Mouse (Mus musculus) thymus, postnatal 10 days (tissue): ENCODE measurements around the gene Clcn2.
"Not testable (repeated sequence)": the region's sequence is repeated elsewhere in the genome, so short reads cannot be mapped to it uniquely, and the experiment has no call there.

Source experiments
- DNase-seq, 2 experiments: peaks; one replicate each; pipeline ENCODE4 v3.0.0; 2021; ENCODE audit warnings: low spot score in 2 of 2

The Clcn2 gene

DNA sequence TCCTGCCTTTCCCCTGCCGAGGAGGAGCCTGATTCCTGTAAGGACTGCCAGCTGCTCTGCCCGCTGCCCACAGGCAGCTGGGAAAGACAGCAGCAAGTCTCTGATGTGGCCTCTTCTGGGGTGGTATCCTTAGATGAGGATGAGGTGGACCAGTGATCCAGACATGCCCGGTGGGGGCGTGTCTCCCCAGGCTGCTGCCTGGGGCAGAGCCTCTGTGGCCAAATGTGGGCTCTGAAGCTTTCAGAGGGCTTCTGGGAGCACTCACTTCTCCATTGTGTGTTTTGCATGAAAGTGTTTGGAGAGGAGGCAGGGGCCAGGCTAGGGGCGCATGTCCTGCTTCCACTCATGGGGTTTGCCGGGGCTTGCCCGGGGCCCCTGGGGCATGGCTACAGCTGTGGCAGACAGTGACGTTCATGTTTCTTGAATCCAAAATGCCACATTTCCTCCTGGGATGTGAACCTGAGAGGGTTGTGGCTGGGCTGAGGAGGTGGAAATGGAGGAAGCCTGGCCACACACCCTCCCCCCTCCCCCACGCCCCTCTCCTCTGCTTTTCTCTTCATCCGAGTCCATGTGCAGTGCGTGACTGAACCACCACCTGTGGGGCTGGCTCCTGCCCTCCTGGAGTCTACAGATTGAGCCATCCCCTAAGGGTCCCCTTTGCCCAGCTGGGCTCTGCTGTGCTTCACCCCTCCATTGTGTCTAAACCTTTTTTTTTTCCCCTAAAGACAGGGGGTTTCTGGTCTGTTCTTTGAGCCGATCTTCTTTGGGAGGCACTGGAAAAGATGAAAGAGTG, 15.6 kb downstream of the Clcn2 start:
- DNase-seq, result no peak

DNA sequence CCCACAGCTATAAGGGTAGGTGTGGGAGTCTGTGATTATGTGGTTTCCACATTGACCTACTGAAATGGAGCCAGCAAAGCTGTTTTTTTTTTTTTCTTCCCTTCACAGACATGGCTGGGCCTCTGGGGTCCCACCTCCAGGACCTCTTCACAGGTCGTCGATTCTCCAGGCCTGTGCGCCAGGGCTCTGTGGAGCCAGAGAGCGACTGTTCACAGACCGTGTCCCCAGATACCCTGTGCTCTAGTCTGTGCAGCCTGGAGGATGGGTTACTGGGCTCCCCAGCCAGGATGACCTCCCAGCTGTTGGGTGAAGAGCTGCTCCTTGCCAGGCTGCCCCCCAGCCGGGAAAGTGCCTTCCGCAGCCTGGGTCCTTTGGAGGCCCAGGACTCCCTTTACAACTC, 16.2 kb downstream of the Clcn2 start:
- DNase-seq, result no peak

DNA sequence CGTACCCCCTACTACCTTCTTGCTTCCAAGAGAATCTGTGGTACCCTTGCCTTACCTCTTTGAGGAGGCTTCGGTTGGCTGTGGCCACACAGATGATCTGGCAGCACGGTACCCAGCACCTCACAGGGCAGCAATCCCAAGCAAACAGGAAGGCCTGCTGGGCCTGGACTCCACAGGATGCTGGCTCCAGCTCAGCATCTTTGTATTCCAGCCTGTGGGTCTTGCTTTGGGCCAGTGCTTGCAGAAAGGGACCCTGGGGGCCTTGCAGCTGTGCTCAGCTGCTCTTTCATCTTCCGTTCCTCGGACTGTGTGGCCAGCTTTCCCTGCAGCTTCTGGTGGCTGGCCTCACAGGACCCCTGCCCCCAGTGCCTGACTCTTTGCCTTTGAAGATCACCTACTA, 17.5 kb downstream of the Clcn2 start:
- no peak for DNase-seq

DNA sequence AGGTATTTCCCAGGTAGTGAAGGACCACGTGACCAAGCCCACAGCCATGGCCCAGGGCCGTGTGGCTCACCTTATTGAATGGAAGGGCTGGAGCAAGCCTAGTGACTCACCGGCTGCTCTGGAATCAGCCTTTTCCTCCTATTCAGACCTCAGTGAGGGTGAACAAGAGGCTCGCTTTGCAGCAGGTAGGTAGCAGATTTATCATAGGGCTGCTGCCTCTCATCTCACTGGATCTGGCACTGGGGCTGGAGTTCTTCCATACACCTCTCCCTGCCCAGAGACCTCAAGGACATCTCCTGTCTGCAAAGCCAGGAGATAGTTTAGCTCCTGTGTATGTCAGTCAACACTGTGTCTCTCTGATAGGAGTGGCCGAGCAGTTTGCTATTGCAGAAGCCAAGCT, 18.3 kb downstream of the Clcn2 start:
- DNase-seq, result no peak

DNA sequence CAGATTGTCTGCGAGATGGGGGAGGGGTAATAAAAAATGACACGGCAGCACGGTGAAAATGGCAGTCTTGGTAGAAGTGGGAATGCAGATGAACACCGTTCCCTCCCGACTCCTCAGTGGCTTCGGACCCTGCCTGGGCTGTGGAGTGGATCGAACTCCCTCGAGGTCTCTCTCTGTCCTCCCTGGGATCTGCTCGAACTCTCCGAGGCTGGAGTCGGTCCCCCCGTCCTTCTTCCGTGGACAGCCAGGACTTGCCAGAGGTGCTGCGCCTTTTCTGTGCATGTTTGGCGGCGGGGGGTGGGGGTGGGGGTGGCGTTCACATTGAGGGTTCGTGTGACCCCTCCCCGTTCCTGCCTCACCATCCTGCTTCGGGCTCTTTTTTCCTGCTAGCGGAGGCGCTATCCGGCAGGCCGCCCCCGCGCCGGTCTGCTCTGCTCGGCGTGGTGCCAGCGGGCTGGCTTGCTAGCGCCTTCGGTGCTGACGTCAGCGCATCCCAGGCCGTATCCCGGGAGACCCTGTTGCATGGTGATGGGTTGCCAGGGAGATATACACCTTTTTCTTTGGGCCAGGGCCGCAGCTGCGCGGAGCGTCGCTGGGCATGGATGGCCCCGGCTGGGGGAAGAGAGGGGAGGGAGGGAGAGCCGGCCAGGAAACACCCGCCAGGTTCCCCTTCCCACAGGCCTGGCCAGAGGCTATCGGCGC, 21.8 kb downstream of the Clcn2 start:
- DNase-seq, result no peak

DNA sequence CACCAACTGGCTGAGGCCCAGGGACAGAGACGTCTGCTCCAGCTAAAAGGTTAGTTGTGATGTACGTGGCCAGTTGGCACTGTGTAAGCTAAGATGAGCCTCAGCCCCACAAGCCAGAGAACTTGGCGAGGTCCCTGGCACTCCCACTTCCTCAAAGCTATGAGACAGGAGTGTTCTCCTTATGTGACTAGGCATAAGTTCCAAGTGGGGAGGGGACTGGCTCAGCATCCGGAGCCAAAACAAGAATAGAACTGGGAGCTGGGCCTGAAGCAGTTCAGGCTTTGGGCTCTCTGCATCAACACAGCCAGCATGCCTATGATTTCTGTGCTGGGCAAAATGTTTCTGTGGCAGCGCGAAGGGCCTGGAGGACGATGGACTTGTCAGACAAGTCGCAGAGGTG, 22.8 kb downstream of the Clcn2 start:
- DNase-seq, result no peak

DNA sequence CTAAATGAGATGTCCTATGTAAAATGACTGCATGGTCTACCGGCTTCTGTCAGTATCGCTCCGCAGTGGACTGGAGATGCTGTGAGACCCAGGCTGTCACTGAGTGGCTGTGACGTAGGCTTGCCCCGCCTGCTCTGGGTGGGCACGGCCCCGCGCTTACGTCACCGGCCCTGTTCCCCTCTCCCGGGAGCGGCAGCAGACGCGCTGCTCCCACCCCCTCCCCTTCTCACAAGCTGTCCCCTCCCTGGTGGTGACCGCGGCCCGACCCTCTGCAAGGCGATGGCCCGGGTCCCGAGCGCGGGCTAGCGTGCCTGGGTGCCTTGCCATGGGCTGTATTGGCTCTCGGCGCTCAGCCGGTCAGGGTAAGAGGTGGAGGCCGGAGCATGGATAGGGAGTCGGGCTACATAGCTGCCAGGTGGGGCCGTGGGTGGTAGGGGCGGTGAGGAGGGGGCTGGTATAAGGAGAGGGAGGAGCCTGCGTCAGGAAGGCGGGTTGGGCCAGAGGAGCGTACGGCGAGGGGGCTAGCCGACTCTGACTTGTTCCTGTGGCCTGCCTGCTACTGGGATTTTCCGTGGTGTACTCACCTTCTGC, 24.3 kb downstream of the Clcn2 start, which contains the start of gene Fam131a:
Gene Fam131a (plus strand): TSS at position 131 of the 591 bp plus-strand sequence.
- peak; percentile 57 to 68 for DNase-seq

DNA sequence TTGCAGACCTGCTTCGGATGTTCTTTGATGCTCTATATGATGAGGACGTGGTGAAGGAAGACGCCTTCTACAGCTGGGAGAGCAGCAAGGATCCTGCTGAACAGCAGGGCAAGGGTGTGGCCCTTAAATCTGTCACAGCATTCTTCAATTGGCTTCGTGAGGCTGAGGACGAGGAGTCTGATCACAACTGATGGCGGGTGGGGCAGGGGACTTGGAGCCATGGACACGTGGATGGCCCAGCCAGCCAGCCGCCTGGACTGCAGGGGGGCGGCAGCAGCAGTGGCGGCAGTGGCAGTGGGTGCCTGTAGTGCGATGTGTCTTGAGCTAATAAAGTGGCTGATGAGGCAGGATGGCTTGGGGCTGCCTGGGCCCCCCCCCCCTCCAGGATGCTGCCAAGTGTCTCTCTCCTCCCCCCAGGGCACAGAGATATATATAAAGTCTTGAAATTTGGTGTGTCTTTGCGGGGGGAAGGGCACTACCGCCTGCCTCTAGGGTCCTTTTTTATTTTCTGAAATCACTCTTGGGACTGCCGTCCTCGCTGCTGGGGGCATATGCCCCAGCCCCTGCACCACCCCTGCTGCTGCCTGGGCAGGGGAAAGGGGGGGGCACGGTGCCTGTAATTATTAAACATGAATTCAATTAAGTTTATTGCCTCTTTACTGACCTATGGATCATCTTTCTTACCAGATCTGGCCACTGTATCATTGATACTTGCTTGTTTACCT, 25.1 kb downstream of the Clcn2 start:
- DNase-seq, result no peak

DNA sequence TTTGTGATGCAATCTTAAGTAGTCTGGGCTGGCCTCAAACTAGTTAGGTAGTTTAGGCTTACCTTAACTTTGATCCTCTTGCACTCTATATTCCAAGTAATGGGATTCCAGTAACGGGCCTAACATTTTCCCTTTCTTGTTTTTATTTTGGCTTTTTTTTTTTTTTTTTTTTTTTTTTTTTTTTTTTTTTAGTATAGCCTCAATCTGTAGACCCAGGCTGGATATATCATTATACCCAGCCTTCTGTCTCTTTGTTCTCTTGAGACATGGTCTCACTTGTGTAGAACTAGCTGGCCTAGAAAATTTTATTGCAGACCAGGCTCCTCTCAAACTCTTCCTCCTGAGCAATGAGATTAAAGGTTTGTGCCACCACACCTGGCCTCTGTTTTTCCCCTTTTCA, 25.9 kb downstream of the Clcn2 start:
- DNase-seq, result no peak

DNA sequence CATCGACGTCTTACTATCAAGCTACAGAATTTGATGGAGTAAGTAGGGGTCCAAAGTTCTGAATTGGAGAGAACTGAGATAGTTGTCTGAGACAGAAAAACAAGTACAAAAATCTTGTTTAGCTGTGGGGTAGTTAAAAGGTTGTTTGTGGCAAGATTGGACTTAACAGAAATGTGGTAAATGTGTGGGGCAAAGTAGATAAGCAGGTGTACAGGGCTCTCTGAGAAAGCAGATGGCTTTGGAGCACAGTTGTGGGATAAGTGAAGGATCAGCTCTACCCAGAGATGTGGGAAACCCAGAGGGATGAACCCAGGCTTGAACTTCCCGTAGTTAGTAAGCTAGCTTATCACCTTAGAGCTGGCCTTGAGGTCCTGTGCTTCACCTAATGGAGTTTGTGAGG, 26.8 kb downstream of the Clcn2 start:
- DNase-seq, result no peak

DNA sequence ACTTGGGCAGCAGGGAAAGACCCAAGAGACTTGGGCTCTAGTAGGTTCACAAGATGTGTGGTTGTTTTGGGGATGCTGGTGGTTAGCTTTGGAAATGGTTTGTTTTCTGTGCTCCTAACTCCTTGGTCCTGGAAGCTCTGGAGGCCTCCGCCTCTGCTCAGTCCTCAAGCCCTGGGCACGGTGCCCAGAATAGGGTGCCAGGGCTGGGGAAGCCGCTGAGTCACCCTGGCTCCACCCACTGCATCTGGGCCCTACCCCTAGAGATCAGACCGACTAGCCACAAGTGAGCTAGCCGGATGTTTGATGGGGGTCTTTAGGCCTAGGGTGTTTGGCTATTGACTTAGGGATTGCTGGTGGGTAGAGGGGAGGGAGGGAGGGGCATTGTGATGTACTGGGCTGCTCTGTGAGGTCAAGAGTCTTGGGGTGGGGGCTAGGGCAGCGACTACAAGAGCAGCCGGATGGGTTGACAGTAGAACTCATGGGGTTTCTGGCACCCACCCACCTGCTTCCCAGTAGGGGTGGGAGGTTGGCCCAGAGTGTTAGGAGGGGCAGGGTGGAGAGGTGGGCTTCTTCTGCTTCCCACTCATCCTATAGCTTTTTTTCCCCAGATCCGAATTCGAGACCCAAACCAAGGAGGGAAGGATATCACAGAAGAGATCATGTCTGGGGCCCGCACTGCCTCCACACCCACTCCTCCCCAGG, 39.4 kb downstream of the Clcn2 start:
- DNase-seq, result no peak

DNA sequence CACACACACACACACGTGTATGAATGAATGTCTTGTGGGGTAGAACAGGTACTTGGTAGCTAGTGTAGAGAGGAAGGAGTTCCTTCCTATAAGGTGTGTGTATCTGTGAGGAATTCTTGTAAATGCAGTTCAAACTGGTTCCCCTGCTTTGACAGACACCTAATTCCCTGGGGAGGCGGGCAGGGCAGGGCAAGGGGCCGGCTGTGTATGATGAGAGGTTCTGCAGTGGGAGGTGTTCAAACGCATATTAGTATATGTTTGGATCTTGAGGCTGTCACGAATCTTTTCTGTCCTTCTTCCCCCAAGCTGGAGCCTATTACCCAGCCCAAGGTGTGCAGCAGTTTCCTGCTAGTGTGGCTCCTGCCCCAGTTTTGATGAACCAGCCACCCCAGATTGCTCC, 40.2 kb downstream of the Clcn2 start:
- DNase-seq, result no peak

DNA sequence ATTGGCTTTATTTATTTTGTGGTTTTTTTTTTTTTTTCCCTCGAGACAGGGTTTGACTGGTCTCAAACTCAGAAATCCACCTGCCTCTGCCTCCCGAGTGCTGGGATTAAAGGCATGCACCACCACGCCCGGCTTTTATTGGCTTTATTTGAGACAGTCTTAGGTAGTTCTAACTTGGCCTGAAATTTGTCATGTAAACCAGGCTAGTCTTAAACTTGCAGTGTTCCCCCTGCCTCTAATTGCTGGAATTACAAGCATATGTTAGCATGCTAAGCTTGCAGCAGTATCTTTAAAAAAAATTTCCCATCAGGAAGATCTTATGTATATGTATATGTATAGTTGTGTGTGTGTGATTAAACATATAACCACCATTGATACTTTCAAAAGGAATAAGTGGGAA, 40.8 kb downstream of the Clcn2 start:
- no peak for DNase-seq

DNA sequence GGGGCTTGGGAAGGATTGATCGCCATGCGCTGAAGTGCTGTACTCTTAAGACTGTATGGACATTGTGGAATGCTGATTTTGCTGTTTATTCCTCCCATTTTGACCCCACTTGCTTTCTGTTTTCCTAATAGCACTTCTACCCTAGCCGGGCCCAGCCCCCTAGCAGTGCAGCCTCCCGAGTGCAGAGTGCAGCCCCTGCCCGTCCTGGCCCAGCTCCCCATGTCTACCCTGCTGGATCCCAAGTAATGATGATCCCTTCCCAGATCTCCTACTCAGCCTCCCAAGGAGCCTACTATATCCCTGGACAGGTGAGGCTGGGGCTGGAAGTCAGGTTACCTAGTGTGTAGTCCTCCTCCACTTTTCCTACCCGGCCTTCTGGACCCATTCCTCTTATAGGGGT, 42.3 kb downstream of the Clcn2 start:
- DNase-seq, result no peak

DNA sequence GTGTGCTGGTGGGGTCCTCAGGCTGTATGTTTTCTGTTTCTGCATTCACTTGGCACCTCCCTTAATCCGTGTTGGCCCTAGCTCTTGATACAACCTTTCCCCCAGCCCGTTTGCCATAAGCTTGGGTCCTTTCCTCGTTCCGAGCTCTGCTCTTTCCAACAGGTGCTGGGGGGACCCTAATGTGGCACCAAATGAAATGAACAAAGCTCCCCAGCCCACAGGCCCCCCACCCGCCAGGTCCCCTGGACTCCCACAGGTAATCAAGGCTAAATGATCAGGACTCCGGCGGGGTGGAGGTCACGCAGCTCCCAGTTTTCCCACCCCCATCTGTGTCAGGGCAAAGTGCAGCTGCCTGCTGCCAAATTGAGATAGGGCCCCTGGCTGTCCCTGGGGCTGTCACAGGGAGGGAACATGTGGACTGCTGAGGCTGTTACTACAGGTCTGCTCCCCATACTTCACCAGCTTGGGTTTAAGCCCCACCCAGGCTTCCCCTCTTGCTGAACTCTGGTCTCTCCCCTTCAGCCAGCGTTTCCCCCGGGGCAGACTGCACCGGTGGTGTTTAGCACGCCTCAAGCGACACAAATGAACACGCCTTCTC, 43.7 kb downstream of the Clcn2 start:
- peak; percentile 12 to 25 for DNase-seq

DNA sequence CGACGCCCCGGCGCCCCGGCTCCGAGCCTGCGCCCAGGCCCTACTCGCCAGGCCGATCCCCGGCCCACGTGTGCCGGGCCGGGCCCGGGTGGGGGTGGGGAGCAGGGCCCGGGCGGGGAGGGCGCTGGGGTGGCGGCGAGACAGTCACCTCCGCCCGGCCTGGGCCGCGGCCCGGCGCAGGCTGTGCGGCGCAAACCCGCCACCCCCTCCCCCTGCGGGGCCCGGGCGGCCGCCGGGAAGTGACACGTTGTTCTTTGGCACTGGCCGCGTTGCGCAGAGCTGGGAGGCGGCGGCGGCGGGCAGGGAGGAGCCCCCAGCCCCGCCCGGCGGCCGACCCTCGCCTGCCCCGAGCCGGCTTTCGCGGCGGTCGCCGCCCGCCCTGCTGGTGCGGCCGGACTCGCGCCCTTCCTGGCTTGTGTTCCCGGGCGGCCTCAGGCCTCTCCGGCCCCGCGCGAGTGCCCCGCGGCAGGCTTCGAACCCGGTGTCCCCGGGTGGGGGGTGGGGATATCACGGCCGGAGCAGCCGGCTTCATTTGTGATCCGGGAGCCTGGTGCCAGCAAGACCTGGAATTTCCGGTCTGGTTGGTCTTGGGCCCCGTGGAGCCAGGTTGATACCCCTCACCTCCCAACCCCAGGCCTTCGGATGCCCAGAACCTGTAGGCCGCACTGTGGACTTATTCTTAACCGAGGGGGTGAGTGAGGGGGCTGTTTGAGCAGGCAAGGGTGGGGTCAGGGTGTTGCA, 44.4 kb downstream of the Clcn2 start:
- DNase-seq, result peak; percentile 43 to 56

DNA sequence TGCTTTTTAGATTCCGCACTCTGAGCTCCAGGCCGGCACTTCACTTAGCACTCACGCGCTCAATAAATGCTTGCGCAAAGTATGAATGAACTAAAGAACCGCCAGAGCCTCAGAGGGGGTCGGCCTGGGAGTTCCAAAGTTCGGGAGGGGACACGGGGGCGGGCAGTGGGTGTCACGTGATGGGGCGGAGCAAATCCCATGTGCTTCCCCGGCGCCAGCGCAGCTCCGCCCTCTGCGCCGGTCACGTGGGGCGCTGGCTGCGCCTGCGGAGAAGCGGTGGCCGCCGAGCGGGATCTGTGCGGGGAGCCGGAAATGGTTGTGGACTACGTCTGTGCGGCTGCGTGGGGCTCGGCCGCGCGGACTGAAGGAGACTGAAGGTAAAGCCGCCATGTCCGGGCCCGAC, 45.0 kb downstream of the Clcn2 start:
- DNase-seq, result peak; percentile 91 to 92

DNA sequence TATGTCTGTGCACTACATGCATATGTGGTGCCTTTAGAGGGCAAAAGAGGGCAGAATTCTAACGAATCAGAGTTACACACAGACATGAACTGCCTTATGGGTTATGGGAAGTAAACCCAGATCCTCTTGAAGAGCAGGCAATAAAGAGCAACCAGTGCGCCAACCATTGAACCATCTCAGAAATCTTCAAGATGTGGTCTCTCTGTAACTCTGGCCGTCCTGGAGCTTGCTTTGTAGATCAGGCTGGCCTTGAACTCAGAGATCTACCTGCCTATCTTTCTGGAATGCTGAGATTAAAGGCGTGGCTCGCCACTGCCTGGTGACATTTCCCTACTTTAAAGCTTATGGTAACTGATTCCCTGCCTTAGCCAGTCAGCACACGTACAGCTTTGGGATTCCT, 45.7 kb downstream of the Clcn2 start:
- no peak for DNase-seq

DNA sequence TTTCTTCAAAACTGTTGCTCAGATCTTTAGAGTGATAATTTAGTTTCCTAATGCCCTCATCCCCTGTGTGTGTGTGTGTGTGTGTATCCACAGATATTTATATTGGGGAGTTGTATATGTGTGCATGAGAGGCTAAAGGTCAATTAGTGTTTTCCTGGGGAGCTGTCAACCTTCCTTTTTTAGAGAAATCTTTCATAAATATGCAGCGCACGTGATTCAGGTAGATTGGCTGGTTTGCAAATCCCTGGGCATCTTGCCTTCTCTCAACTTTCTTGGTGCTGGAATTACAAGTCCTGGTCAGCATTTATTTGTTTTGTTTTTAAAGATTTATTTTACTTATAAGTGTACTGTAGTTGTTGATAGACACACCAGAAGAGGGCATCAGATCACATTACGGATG, 47.3 kb downstream of the Clcn2 start:
- no peak for DNase-seq

DNA sequence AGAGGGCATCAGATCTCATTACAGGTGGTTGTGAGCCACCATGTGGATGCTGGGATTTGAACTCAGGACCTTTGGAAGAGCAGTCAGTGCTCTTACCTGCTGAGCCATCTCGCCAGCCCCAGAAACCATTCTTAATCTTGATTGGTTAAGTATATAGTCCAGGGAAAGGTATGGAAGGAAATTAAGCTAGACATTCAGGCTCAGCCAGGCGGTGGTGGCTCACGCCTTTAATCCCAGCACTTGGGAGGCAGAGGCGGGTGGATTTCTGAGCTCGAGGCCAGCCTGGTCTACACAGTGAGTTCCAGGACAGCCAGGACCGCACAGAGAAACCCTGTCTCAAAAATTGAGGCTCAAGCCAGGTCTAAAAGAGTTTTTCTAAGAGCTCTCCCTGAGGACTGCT, 49.5 kb downstream of the Clcn2 start, which contains the start of gene Eif4g1:
Gene Eif4g1 (plus strand): TSS at position 301 of the 400 bp plus-strand sequence.
- DNase-seq, result not testable (repeated sequence)
